Mouse (Mus musculus) kidney, adult 10 weeks (tissue): Measurements from ENCODE around the gene Ankrd7. TPM values are rescaled to one million over a fixed set of nuclear protein-coding genes. Genes with fewer than 3 reads are reported as not detected.

ENCODE experiments used
- polyA plus RNA-seq: library from polyadenylated mRNA; stranded (reverse); fragments of 350-450 nt; fragmentation: Illumina TruSeq; extraction: RNeasy Lipid Tissue Mini Kit (QIAGEN cat#74804); gene quantifications from one replicate; pipeline ENCODE4 v1.2.3, GENCODE M21; 2014; ENCODE audit warnings: low read depth, low replicate concordance

The Ankrd7 gene
- polyA plus RNA-seq = not detected

DNA sequence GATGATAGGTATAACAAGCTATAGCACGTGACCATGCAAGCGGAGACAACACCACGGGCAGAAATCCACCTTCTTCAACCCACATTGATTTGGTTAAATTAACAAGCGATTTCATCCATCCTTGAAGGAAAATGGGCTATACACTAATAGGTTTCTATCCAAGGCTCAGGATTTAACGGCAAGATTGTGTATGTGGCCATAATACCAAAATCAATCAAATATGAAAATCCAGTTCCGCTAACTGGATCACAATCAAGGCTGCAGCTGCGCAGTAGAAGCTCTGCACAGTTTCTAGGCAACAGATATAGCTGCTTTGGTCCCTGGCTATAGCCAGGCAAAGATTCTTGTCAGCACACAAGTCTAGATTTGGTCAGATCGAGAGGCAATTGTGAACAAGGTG lies at the start of gene Ankrd7:
Gene Ankrd7 (plus strand): TSS at position 301 of the 400 bp plus-strand sequence.

DNA sequence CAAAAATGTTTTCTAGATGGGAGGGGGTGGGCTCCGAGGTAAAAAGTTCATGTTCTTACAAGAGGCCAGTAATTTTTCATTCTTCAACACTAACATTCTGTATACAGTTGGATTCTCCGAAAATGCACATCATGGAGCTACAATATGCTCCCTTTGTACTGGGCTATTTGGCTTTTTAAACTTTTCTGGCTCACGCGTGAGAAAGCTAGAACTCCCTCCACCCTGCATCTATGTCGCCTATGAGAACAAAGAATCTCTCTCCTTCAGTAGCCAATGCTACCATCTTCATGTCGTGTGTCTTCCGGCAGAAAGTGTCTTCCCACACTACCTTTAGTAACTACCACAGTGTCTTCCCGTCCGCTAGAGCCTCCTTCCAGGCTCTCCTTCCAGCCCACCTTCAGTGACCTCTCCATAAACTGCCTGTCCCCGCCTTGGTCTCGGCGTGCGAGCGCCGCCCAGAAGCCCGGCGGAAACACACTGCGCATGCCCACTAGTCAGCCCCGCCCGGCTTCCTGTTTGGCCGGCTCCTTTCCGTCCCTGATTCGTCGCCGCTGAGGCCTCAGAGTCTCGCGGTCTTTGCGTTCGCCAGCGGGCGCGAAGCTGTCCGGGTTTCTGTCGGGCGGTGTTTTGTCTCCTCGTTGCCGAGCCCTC lies 17.9 kb upstream of the Ankrd7 start, which contains the start of gene Lsm8:
Gene Lsm8 (plus strand): TSS at position 529 of the 651 bp plus-strand sequence.

Other genes starting within 250 kb of the Ankrd7 start
- gene Lsm8, start 17.7 kb upstream of the Ankrd7 start, polyA plus RNA-seq = 61.4 TPM